In the genomic region with DNA sequence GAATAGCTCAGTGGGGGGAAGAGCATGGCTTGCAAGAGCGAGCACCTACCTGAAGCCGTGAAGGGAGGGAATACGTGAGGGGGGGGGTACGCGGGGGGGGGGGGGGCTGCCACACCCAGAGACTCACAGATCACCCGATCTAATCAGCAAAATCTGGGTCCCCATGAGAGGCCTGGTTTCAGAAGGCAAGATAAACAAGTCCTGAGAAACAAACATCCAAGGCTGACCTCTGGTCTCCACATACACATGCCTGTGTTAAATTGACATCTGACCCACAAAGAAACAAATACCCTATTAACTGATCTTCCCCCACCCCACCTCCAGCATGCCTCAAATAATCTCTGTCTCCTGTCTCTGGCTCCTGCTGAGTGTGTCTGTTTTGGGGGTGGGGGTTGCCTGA, we compare ENCODE assay signal across 8 mouse cellular contexts. TPM values are rescaled to one million over a fixed set of nuclear protein-coding genes. Genes with fewer than 3 reads are reported as not detected.
DNase-seq lines count a peak whose midpoint lies in the region; ATAC-seq and TF ChIP-seq lines count a peak whose summit lies in the region.

No protein-coding gene starts in this region.

- no peaks in the 10 kb centered on the region for H3K27me3 ChIP-seq in lung, embryonic 14.5 days (ENCODE audit: insufficient read depth, low read length)
- no peaks in the 10 kb centered on the region for H3K27me3 ChIP-seq in forebrain, embryonic 14.5 days (replicated peaks; ENCODE audit: control insufficient read depth, insufficient read depth, low read length)
- H3K27me3 ChIP-seq in limb, embryonic 15.5 days = no peaks in the 10 kb centered on the region

- peak overlapping the region; percentile 19 for H3K9ac ChIP-seq in lung, embryonic 14.5 days
- no peak overlapping the region for H3K9ac ChIP-seq in forebrain, embryonic 14.5 days (ENCODE audit: low read length)
- no peak overlapping the region for H3K9ac ChIP-seq in limb, embryonic 15.5 days

- 3% methylated on average over 4 of the region's 6 CpGs for WGBS in lung, embryonic 14.5 days
- WGBS in lung, adult 2 months = 14% methylated on average over 4 of the region's 6 CpGs
- WGBS in forebrain, embryonic 14.5 days = 0% methylated on average over 3 of the region's 6 CpGs
- WGBS in limb, embryonic 15.5 days = 0% methylated on average over 2 of the region's 6 CpGs
- WGBS in olfactory bulb, adult 2 months = 11% methylated on average over 6 of the region's 6 CpGs

- H3K4me2 ChIP-seq in lung, embryonic 14.5 days = peak overlapping the region; percentile 90
- peak overlapping the region; percentile 85 for H3K4me2 ChIP-seq in forebrain, embryonic 14.5 days (ENCODE audit: low read length)
- H3K4me2 ChIP-seq in limb, embryonic 15.5 days = peak overlapping the region; percentile 85

- intact Hi-C loops in left cerebral cortex, postnatal 14 days (cut with DNase I) = loop anchor here (2.0 to 5.0 kb wide), 2 partner anchors 76 to 97 kb away; partner anchors contain the start of gene Fanci

- no peak overlapping the region for H3K27ac ChIP-seq in lung, embryonic 14.5 days (ENCODE audit: low read depth)
- H3K27ac ChIP-seq in forebrain, embryonic 14.5 days (ENCODE audit: low read depth, low read length) = no peak overlapping the region
- no peak overlapping the region for H3K27ac ChIP-seq in limb, embryonic 15.5 days
- 0 out of 2 replicates have a peak overlapping the region, but pooled peaks have one; percentile 13 for H3K27ac ChIP-seq in olfactory bulb, adult 2 months (ENCODE audit: insufficient read depth, low read depth, low read length)

- TF ChIP-seq CTCF in lung, embryonic 14.5 days (IDR thresholded peaks at IDR 0.05; ENCODE audit: low read depth) = no peak
- TF ChIP-seq CTCF in lung, adult 2 months (IDR thresholded peaks at IDR 0.05; ENCODE audit: insufficient read depth, low read length) = no peak
- TF ChIP-seq CTCF in olfactory bulb, adult 2 months (IDR thresholded peaks at IDR 0.05; ENCODE audit: insufficient read depth, low read depth, low read length) = no peak

- peak overlapping the region; percentile 90; the same call in 1 of the 2 replicates for H3K4me3 ChIP-seq in lung, embryonic 14.5 days (ENCODE audit: low read depth, low read length)
- no peak overlapping the region for H3K4me3 ChIP-seq in lung, adult 2 months (replicated peaks; ENCODE audit: extremely low read depth, low read depth, low read length)
- peak overlapping the region; percentile 69; the same call in 1 of the 2 replicates for H3K4me3 ChIP-seq in forebrain, embryonic 14.5 days (ENCODE audit: low read depth, low read length)
- H3K4me3 ChIP-seq in limb, embryonic 15.5 days = peak overlapping the region; percentile 88
- peak overlapping the region; percentile 22; the same call in 1 of the 2 replicates for H3K4me3 ChIP-seq in olfactory bulb, adult 2 months (ENCODE audit: insufficient read depth, low read depth, low read length)

- DNase-seq in lung, embryonic 14.5 days = no peak
- DNase-seq in lung, adult 2 months = no peak
- DNase-seq in forebrain, embryonic 14.5 days (ENCODE audit: low spot score) = no peak
- no peak for DNase-seq in left cerebral cortex, postnatal 14 days (ENCODE audit: low spot score in 2 of 2)
- DNase-seq in gastrocnemius, postnatal 4 days (ENCODE audit: low spot score in 2 of 2) = no peak
- no peak for DNase-seq in layer of hippocampus, adult 8-10 months (ENCODE audit: low spot score in 2 of 2)

- ATAC-seq in lung, embryonic 14.5 days (ENCODE audit: insufficient read depth) = no peak
- no peak for ATAC-seq in forebrain, embryonic 14.5 days
- ATAC-seq in limb, embryonic 15.5 days (ENCODE audit: insufficient number of reproducible peaks, low FRiP score, low TSS enrichment, low read depth) = no peak

- peaks cover 13% of the 10 kb centered on the region; the same call in 1 of the 2 replicates for H3K36me3 ChIP-seq in lung, embryonic 14.5 days (ENCODE audit: insufficient read depth)
- peaks cover 6% of the 10 kb centered on the region for H3K36me3 ChIP-seq in forebrain, embryonic 14.5 days (ENCODE audit: control insufficient read depth, insufficient read depth, low read length)
- H3K36me3 ChIP-seq in limb, embryonic 15.5 days = peaks cover 6% of the 10 kb centered on the region; the same call in 1 of the 2 replicates

- no peak for TF ChIP-seq POLR2A in lung, adult 2 months (IDR thresholded peaks at IDR 0.05; ENCODE audit: borderline replicate concordance, extremely low read depth, low read depth, low read length)
- no peak for TF ChIP-seq POLR2A in olfactory bulb, adult 2 months (IDR thresholded peaks at IDR 0.05; ENCODE audit: insufficient read depth, low read depth, low read length)

- no peaks in the 10 kb centered on the region for H3K9me3 ChIP-seq in lung, embryonic 14.5 days (ENCODE audit: low read depth, low read length)
- H3K9me3 ChIP-seq in forebrain, embryonic 14.5 days (replicated peaks; ENCODE audit: control insufficient read depth, low read length) = no peaks in the 10 kb centered on the region
- H3K9me3 ChIP-seq in limb, embryonic 15.5 days = no peaks in the 10 kb centered on the region

- H3K4me1 ChIP-seq in lung, embryonic 14.5 days (ENCODE audit: insufficient read depth) = peaks cover 12% of the 10 kb centered on the region
- H3K4me1 ChIP-seq in lung, adult 2 months (ENCODE audit: control insufficient read depth, insufficient read depth, low read length) = peaks cover 4% of the 10 kb centered on the region; the same call in 1 of the 2 replicates
- H3K4me1 ChIP-seq in forebrain, embryonic 14.5 days (ENCODE audit: control insufficient read depth, insufficient read depth, low read length) = peaks cover 8% of the 10 kb centered on the region
- H3K4me1 ChIP-seq in limb, embryonic 15.5 days = peaks cover 29% of the 10 kb centered on the region
- H3K4me1 ChIP-seq in olfactory bulb, adult 2 months (ENCODE audit: control insufficient read depth, insufficient read depth, low read length) = peaks cover 19% of the 10 kb centered on the region

RNA-seq across cellular contexts. Expression of gene Polg, which starts 1.8 kb away (rescaled TPM):
- 53.9 and 65.0 TPM in 2 replicates for polyA plus RNA-seq in lung, embryonic 14.5 days (2014; fragmentation: Nextera tagmentation; extraction: Ambion mirVana)
- 57.5 and 61.4 TPM in 2 replicates for polyA plus RNA-seq in lung, adult 2 months (2012; rRNA removed)
- 20.2 and 23.4 TPM in 2 replicates for polyA plus RNA-seq in forebrain, embryonic 14.5 days (2014; fragmentation: Nextera tagmentation; extraction: Ambion mirVana)
- 30.9 and 33.7 TPM in 2 replicates for polyA plus RNA-seq in limb, embryonic 15.5 days (2015; fragmentation: Nextera tagmentation; extraction: Ambion mirVana)
- 134 TPM in 1 of 2 replicates, not detected in the other for polyA plus RNA-seq in olfactory bulb, adult 2 months (2012; ENCODE audit: insufficient read depth, insufficient read length, low replicate concordance, missing spikeins)
- total RNA-seq in left cerebral cortex, postnatal 14 days (2021) = 10 to 100 TPM; 84.3 to 90.1 TPM
- total RNA-seq in gastrocnemius, postnatal 4 days (2021) = 10 to 100 TPM; 50.5 to 54.1 TPM
- total RNA-seq in layer of hippocampus, adult 8-10 months (2022) = 100 to 1,000 TPM in 1 of 4 experiments, 10 to 100 TPM in 3; 87.5 to 101 (median 95.1) TPM
